Mouse (Mus musculus) hindbrain, embryonic 16.5 days (tissue): Measurements from ENCODE around the gene BC052040. TPM values are rescaled to one million over a fixed set of nuclear protein-coding genes. Genes with fewer than 3 reads are reported as not detected.

Experiments used
- microRNA counts: library from miRNA; unstranded; fragments of <30 nt; microRNA quantifications from one replicate; lab custom pipeline; 2016
- microRNA-seq: library from miRNA; unstranded; fragments of <30 nt; microRNA quantifications from one replicate; pipeline ENCODE4, GENCODE M21; 2017
- polyA plus RNA-seq: library from polyadenylated mRNA; unstranded; fragments of >200 nt; fragmentation: Nextera tagmentation; extraction: Ambion mirVana; gene quantifications from 2 replicates; pipeline ENCODE4 v1.2.1, GENCODE M21; 2015

BC052040 gene
- polyA plus RNA-seq, 1 experiment from 2014 or later = 20.5 TPM

MicroRNAs encoded within 50 kb of the gene (microRNA counts, 519-probe panel; counts per million panel counts)
- microRNA mmu-miR-1951 (lab: Ali Mortazavi, UCI) = 2,788 counts per million, percentile 74 among the panel's probes with 10 or more counts

Small RNAs within 50 kb of the gene (microRNA-seq; reads per million reads assigned to microRNA genes)
- gene Mir1951 = not detected
